Mouse (Mus musculus) liver, embryonic 15.5 days (tissue): ENCODE results near the gene Ltbp3. TPM values are rescaled to one million over a fixed set of nuclear protein-coding genes. Genes with fewer than 3 reads are reported as not detected.

ENCODE experiments used
- polyA plus RNA-seq: library from polyadenylated mRNA; unstranded; fragments of >200 nt; fragmentation: Nextera tagmentation; extraction: Ambion mirVana; gene quantifications from 2 replicates; pipeline ENCODE4 v1.2.1, GENCODE M21; 2015

The Ltbp3 gene
- polyA plus RNA-seq, 1 experiment from 2014 or later: 1.2 TPM

Other genes with a start within 250 kb of the Ltbp3 start
- gene 1700020D05Rik, start 237.1 kb upstream of the Ltbp3 start, polyA plus RNA-seq: 0.12 TPM in 1 of 2 replicates, not detected in the other
- gene Snx32, start 230.4 kb upstream of the Ltbp3 start, polyA plus RNA-seq: 6.8 and 7.0 TPM in 2 replicates
- 0.05 TPM in 1 of 2 replicates, not detected in the other for gene Ovol1, start 180.3 kb upstream of the Ltbp3 start, polyA plus RNA-seq
- gene Ap5b1, start 172.9 kb upstream of the Ltbp3 start, polyA plus RNA-seq: 3.6 and 4.0 TPM in 2 replicates
- 100 and 122 TPM in 2 replicates for gene Rnaseh2c, start 139.0 kb upstream of the Ltbp3 start, polyA plus RNA-seq
- 16.2 and 17.4 TPM in 2 replicates for gene Kat5, start 130.7 kb upstream of the Ltbp3 start, polyA plus RNA-seq
- gene Rela, start 103.4 kb upstream of the Ltbp3 start, polyA plus RNA-seq: 23.3 and 24.2 TPM in 2 replicates
- gene Sipa1, start 77.2 kb upstream of the Ltbp3 start, polyA plus RNA-seq: 28.2 and 32.5 TPM in 2 replicates
- 16.8 and 18.4 TPM in 2 replicates for gene Map3k11, start 52.2 kb upstream of the Ltbp3 start, polyA plus RNA-seq
- 9.2 and 12.1 TPM in 2 replicates for gene Pcnx3, start 52.0 kb upstream of the Ltbp3 start, polyA plus RNA-seq
- 0.15 and 0.28 TPM in 2 replicates for gene Kcnk7, start 36.5 kb upstream of the Ltbp3 start, polyA plus RNA-seq
- gene Ehbp1l1, start 14.6 kb upstream of the Ltbp3 start, polyA plus RNA-seq: 110 and 121 TPM in 2 replicates
- 39.3 and 39.8 TPM in 2 replicates for gene Fam89b, start 11.3 kb upstream of the Ltbp3 start, polyA plus RNA-seq
- gene Scyl1, start 30.5 kb downstream of the Ltbp3 start, polyA plus RNA-seq: 21.1 and 24.4 TPM in 2 replicates
- gene Frmd8, start 134.4 kb downstream of the Ltbp3 start, polyA plus RNA-seq: 12.9 and 13.1 TPM in 2 replicates
- gene Slc25a45, start 136.9 kb downstream of the Ltbp3 start, polyA plus RNA-seq: 7.1 and 7.9 TPM in 2 replicates
- 2.8 and 2.9 TPM in 2 replicates for gene Tigd3, start 153.2 kb downstream of the Ltbp3 start, polyA plus RNA-seq
- gene Dpf2, start 172.1 kb downstream of the Ltbp3 start, polyA plus RNA-seq: 52.7 and 59.4 TPM in 2 replicates
- gene Cdc42ep2, start 183.9 kb downstream of the Ltbp3 start, polyA plus RNA-seq: 2.9 and 3.1 TPM in 2 replicates
- gene Pola2, start 223.3 kb downstream of the Ltbp3 start, polyA plus RNA-seq: 53.8 and 58.9 TPM in 2 replicates
- gene Slc22a20, start 245.2 kb downstream of the Ltbp3 start, polyA plus RNA-seq: 0.05 TPM in 1 of 2 replicates, not detected in the other